Mouse (Mus musculus) heart, adult 2 months (tissue): ENCODE results near the gene Baz1a. TPM values are rescaled to one million over a fixed set of nuclear protein-coding genes. Genes with fewer than 3 reads are reported as not detected.

Experiments used
- DNase-seq, 2 experiments: peaks; one replicate each; pipeline ENCODE4 v3.0.0; 2021
- H3K27ac ChIP-seq: fragments of 200-600 bp; 2 replicates; pipeline ENCODE4 v1.8.1; 2022
- H3K27me3 ChIP-seq: fragments of 200-500 bp; 2 replicates; pipeline ENCODE4 v1.6.1; 2012; ENCODE audit warnings: mild to moderate bottlenecking, low read length, inconsistent platforms, mixed read lengths; ENCODE audit not compliant: control insufficient read depth, insufficient read depth
- H3K36me3 ChIP-seq: fragments of 200-500 bp; 2 replicates; pipeline ENCODE4 v1.6.1; 2012; ENCODE audit warnings: low read length, inconsistent platforms; ENCODE audit not compliant: control insufficient read depth, insufficient read depth
- H3K4me1 ChIP-seq: fragments of 200-500 bp; 2 replicates; pipeline ENCODE4 v1.6.1; 2011; ENCODE audit warnings: low read length; ENCODE audit not compliant: control insufficient read depth, insufficient read depth
- H3K4me3 ChIP-seq: fragments of 200-600 bp; 2 replicates; pipeline ENCODE4 v1.8.1; 2022
- H3K79me2 ChIP-seq: fragments of 200-500 bp; replicated peaks from 2 replicates; pipeline ENCODE4 v1.6.1; 2012; ENCODE audit warnings: mild to moderate bottlenecking, inconsistent platforms, low read length, moderate library complexity, mixed read lengths; ENCODE audit not compliant: control insufficient read depth, insufficient read depth
- H3K9ac ChIP-seq: fragments of 200-500 bp; 2 replicates; pipeline ENCODE4 v1.6.1; 2012; ENCODE audit warnings: low read depth, mild to moderate bottlenecking, control low read depth, inconsistent platforms, low read length, mixed read lengths
- CTCF ChIP-seq: fragments of 200-600 bp; IDR thresholded peaks from 2 replicates; pipeline ENCODE4 v1.8.1; 2022; ENCODE audit warnings: antibody characterized with exemption, mild to moderate bottlenecking, moderate library complexity
- EP300 ChIP-seq: fragments of 200-500 bp; IDR thresholded peaks from 2 replicates; pipeline ENCODE4 v1.6.1; 2011; ENCODE audit warnings: low read depth, low read length, control low read depth; ENCODE audit not compliant: insufficient read depth
- POLR2A ChIP-seq: fragments of 200-500 bp; IDR thresholded peaks from 2 replicates; pipeline ENCODE4 v1.6.1; 2011; ENCODE audit warnings: mild to moderate bottlenecking, low read depth, low read length, control low read depth; ENCODE audit not compliant: insufficient read depth
- WGBS: fragments of 180-500 bp; shearing (Covaris S2); methylation state at CpG from one replicate; pipeline ENCODE4 v1.1.7; 2018; 5-methylcytosine and 5-hydroxymethylcytosine counted together
- intact Hi-C: fragments of 180-260 bp; cut with DNase I; formaldehyde crosslinking; loops from one replicate; pipeline ENCODE4 v1.15.1; 2025
- polyA plus RNA-seq: library from polyadenylated mRNA; depleted of rRNA; stranded (reverse); fragments of >200 nt; gene quantifications from 2 replicates; pipeline ENCODE4 v1.2.3, GENCODE M21; 2012; rRNA removed
- total RNA-seq, 2 experiments: library from RNA; stranded (reverse); gene quantifications; 2 replicates each; pipeline ENCODE4 v1.2.3; 2021

Gene Baz1a
- total and polyA plus RNA-seq, 3 experiments, result 1.4 to 7.8 (median 7.0) TPM

DNA sequence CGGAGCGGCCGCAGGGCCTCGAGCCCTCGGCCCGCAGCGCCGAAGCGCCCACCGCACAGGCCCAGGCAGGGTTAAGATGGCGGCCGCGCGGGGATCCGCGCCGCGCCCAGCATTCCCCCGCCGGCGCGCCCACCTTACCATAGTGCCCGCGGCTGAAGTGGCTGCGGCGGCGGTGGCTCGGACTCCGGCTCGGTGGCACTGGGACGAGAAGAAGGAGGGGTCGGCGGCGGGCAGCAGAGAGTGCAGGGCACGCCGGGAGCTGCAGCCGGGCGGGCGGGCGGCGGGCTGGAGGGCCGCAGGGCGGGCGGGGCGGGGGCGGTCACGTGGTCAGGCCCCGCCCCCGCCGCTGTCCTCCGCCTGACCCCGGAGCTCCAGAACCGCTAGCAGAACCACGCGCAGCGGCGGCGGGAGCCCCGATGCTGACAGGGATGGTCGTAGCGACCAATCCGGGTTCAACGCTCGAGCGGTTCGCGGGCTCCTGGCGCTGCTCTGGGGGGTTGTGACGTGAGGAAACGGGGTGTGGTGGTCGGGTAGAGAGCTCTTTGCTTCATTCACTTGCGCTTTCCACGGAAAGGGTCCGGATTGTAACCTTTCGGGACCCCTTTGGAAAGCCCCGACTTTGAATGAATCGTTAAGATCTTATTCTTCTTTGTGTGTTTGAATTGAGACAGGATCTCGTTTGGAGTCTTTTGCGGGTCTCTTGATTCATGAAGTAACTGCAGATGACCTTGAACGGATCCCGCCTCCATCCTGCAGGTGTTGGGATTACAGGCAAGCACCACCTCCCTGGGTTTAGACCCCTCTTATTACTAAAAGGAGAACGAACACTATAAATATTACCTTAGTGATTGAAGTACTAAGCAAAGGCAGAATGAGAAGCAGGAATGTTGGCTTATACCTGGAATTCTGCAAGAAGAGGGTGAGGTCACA, 151.3 kb downstream of the Baz1a start, which contains the start of gene Cfl2:
Gene Cfl2, minus strand, starts transcription at position 272 of the 930 bp plus-strand sequence.
- Histone ChIP-seq H3K27me3 (no peaks in the 10 kb centered on the region), H3K79me2 (no peaks in the 10 kb centered on the region), H3K27ac (peak within 1 kb of the TSS; percentile 99), H3K36me3 (peaks cover 26% of the 10 kb centered on the region), H3K4me1 (peaks cover 2% of the 10 kb centered on the region; the same call in 1 of the 2 replicates), H3K9ac (peak within 1 kb of the TSS; percentile 96), H3K4me3 (peak within 1 kb of the TSS; percentile 96)
- intact Hi-C loops, result loop anchor here (1.0 to 5.0 kb wide), 3 partner anchors 16 to 166 kb away; partner anchors contain the start of gene Eapp
- 1% methylated on average over 71 of the region's 82 CpGs for WGBS
- peak; percentile 88 to 90 for DNase-seq
- peak; percentile 56 for TF ChIP-seq CTCF
- TF ChIP-seq POLR2A, result peak; percentile 66; the same call in 1 of the 2 replicates
- TF ChIP-seq EP300, result no peak

DNA sequence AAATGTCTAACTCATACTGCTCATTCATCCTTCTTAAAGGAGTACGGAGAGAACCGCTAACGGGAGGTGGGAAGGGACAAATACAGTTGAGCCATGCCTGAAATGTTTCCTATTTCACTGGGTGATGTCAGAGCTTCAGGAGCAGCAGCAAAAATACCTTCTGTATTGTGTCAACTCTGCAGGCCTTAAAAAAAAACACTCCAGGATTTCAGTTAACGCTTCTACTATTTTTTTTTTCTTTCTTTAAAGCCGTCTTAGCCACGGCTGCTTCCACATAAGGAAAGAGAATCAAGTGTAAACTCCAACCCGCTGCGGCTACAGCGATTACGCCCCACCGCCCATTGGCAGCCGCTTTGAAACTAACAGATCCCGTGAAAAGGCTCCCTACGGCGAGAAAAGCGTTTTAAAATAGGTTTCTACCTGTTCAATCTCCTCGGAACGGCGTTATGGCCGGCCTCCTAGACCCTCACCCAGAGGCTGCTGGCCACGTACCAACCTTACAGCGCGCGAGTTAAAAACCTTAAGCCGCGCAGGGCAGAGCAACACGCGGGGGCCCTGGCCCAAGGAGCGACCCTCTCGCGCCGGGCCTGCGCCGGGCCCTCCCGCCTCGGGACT, 152.1 kb downstream of the Baz1a start:
- Histone ChIP-seq H3K27ac (peak overlapping the region; percentile 99), H3K4me3 (peak overlapping the region; percentile 96), H3K4me1 (peaks cover 4% of the 10 kb centered on the region), H3K27me3 (no peaks in the 10 kb centered on the region), H3K36me3 (peaks cover 34% of the 10 kb centered on the region), H3K79me2 (no peaks in the 10 kb centered on the region), H3K9ac (peak overlapping the region; percentile 96)
- no peak for DNase-seq
- intact Hi-C loops, result loop anchor here (1.0 to 5.0 kb wide), 3 partner anchors 17 to 165 kb away; partner anchors contain the start of gene Eapp
- no peak for TF ChIP-seq CTCF
- no peak for TF ChIP-seq EP300
- TF ChIP-seq POLR2A, result no peak
- WGBS, result under 1% methylated on average over 36 of the region's 36 CpGs

DNA sequence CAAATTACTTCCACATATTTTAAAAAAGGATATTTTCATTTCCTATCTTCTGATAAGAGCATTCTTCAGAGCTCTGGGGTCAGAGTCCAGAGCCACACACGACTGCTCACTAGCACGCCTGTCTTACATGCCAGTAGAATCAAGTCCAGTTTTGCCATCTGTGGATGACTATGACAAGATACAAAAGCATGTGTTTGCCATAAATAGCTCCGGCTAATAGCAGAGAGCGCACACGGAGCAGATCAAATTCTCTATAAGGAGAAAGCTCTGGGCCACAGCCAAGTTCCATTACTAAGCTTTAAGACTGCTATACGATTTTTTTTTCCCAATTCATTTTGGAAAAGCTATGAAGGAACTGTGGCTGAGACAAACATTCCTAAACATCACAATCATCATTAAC, 154.6 kb downstream of the Baz1a start:
- no peaks in the 10 kb centered on the region for H3K79me2 ChIP-seq
- no peak overlapping the region for H3K9ac ChIP-seq
- H3K27ac ChIP-seq, result peak overlapping the region; percentile 99
- WGBS, result 8% methylated on average over 6 of the region's 6 CpGs
- no peak for DNase-seq
- H3K4me3 ChIP-seq, result no peak overlapping the region
- no peak for TF ChIP-seq EP300
- 0 out of 2 replicates have a peak, but pooled peaks have one; percentile 10 for TF ChIP-seq CTCF
- intact Hi-C loops, result no loop called here
- H3K4me1 ChIP-seq, result peaks cover 4% of the 10 kb centered on the region
- H3K27me3 ChIP-seq, result no peaks in the 10 kb centered on the region
- peaks cover 40% of the 10 kb centered on the region for H3K36me3 ChIP-seq

DNA sequence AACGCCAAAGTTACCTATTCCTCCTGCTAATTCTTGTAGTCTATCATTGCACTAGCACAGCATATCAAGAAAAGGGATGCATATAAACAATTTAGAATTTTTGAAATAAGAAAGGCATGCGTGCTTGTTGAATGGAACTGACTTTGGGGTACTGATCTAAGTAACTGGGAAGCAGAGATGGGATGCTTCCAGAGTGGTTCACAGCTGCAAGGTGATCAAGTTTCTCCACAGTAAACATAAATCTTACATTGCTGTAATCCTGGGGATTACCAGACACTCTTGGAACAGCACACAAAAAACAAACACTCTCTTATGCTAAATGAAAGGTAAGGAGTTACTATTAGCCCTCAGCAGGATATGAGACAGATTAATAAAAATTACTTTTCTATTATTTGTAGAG, 163.6 kb downstream of the Baz1a start:
- Histone ChIP-seq H3K27me3 (no peaks in the 10 kb centered on the region), H3K27ac (no peak overlapping the region), H3K36me3 (no peaks in the 10 kb centered on the region), H3K9ac (no peak overlapping the region), H3K79me2 (no peaks in the 10 kb centered on the region), H3K4me1 (no peaks in the 10 kb centered on the region; the same call in 1 of the 2 replicates), H3K4me3 (no peak overlapping the region)
- TF ChIP-seq CTCF (no peak), POLR2A (no peak), EP300 (no peak)
- no peak for DNase-seq
- intact Hi-C loops, result no loop called here
- 65% methylated on average over 2 of the region's 2 CpGs for WGBS

DNA sequence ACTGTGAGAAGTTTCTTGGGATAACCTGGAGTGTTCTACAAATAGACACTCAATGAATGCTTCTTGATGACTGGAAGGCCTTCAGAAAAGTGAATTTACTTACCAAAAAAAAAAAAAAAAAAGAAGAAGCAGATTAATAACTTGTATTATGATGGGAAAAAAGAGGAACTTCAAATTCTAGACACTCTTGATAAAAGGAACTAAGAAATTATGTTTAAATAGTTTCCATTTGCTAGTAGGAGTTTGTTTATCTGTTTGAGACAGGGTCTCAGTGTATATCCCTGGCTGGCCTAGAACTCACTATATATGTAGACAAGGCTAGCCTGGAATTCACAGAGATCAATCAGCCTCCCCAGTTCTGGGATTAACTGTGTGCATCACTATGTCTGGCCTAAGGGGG, 169.7 kb downstream of the Baz1a start:
- Histone ChIP-seq H3K4me3 (no peak overlapping the region), H3K79me2 (no peaks in the 10 kb centered on the region)
- TF ChIP-seq EP300 (no peak), POLR2A (no peak), CTCF (no peak)

More for the DNA sequence above, 169.7 kb downstream of the Baz1a start:
- no peaks in the 10 kb centered on the region for H3K27me3 ChIP-seq
- H3K27ac ChIP-seq, result no peak overlapping the region
- H3K4me1 ChIP-seq, result no peaks in the 10 kb centered on the region
- intact Hi-C loops, result no loop called here
- H3K9ac ChIP-seq, result no peak overlapping the region
- DNase-seq, result no peak
- H3K36me3 ChIP-seq, result no peaks in the 10 kb centered on the region

Other genes starting within 250 kb of the Baz1a start
- 10 to 100 TPM; 26.4 to 27.8 TPM for gene Snx6, start 218.6 kb downstream of the Baz1a start, total RNA-seq
- 12.3 and 15.8 TPM in 2 replicates for gene Snx6, start 218.6 kb downstream of the Baz1a start, polyA plus RNA-seq
- gene Cfl2, start 151.5 kb downstream of the Baz1a start, total RNA-seq, result 100 to 1,000 TPM; 333 to 392 TPM
- gene Cfl2, start 151.5 kb downstream of the Baz1a start, polyA plus RNA-seq, result 156 and 340 TPM in 2 replicates
- gene Gm20403, start 27.8 kb downstream of the Baz1a start, total RNA-seq, result not detected
- not detected in 2 replicates for gene Gm20403, start 27.8 kb downstream of the Baz1a start, polyA plus RNA-seq
- 1 to 10 TPM; 7.7 to 9.3 TPM for gene 2700097O09Rik, start 65.8 kb upstream of the Baz1a start, total RNA-seq
- 8.0 and 16.1 TPM in 2 replicates for gene 2700097O09Rik, start 65.8 kb upstream of the Baz1a start, polyA plus RNA-seq
- gene Srp54a, start 65.9 kb upstream of the Baz1a start, total RNA-seq, result 10 to 100 TPM; 89.7 to 99.9 TPM
- gene Srp54a, start 65.9 kb upstream of the Baz1a start, polyA plus RNA-seq, result 14.7 and 23.8 TPM in 2 replicates
- gene Fam177a, start 110.1 kb upstream of the Baz1a start, total RNA-seq, result 10 to 100 TPM in 1 of 2 experiments, 1 to 10 TPM in 1; 8.0 to 13.6 TPM
- gene Fam177a, start 110.1 kb upstream of the Baz1a start, polyA plus RNA-seq, result 6.2 and 7.3 TPM in 2 replicates
- 10 to 100 TPM; 37.8 to 39.3 TPM for gene Srp54b, start 140.8 kb upstream of the Baz1a start, total RNA-seq
- 11.3 and 25.9 TPM in 2 replicates for gene Srp54b, start 140.8 kb upstream of the Baz1a start, polyA plus RNA-seq
- gene 1700047I17Rik2, start 185.2 kb upstream of the Baz1a start, total RNA-seq, result 1 to 10 TPM; 1.2 to 5.4 TPM
- 1.7 TPM in 1 of 2 replicates, not detected in the other for gene 1700047I17Rik2, start 185.2 kb upstream of the Baz1a start, polyA plus RNA-seq
- 10 to 100 TPM; 28.8 to 31.7 TPM for gene Srp54c, start 215.8 kb upstream of the Baz1a start, total RNA-seq
- gene Srp54c, start 215.8 kb upstream of the Baz1a start, polyA plus RNA-seq, result 12.1 and 23.9 TPM in 2 replicates